ENCODE assay signal across 8 mouse cellular contexts in the genomic region with DNA sequence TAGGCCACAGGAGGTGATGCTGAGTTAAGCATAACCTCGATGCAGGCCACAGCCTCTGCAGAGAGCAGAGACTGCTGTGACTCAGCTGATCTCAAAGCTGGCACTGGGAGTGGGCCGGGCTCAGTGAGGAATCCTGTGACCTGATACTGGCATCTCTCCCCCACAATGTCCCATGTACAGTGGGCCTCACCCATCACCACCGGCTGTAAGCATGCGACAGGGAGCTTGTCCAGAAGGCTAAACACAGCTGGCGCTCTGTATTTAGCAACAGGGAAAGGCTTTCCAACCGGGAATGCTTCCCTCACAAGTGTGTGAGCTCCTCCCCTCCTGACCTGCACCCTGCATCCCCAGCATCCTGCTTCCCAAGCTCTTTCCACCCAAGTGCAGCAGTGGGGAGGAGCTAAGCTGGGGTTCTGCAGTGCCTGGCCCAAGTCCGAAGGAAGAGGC. TPM values are rescaled to one million over a fixed set of nuclear protein-coding genes. Genes with fewer than 3 reads are reported as not detected.
DNase-seq lines count a peak whose midpoint lies in the region; ATAC-seq lines count a peak whose summit lies in the region.

No protein-coding gene starts in this region.

- H3K9me3 ChIP-seq in hindbrain, embryonic 14.5 days (ENCODE audit: control insufficient read depth, low read length) = no peaks in the 10 kb centered on the region
- H3K9me3 ChIP-seq in hindbrain, embryonic 13.5 days = no peaks in the 10 kb centered on the region

- peaks cover 3% of the 10 kb centered on the region; the same call in 1 of the 2 replicates for H3K36me3 ChIP-seq in hindbrain, embryonic 14.5 days (replicated peaks; ENCODE audit: control insufficient read depth, insufficient read depth)
- H3K36me3 ChIP-seq in hindbrain, embryonic 13.5 days = peaks cover 8% of the 10 kb centered on the region

- H3K9ac ChIP-seq in hindbrain, embryonic 14.5 days = no peak overlapping the region
- no peak overlapping the region for H3K9ac ChIP-seq in hindbrain, embryonic 13.5 days

- peaks cover 7% of the 10 kb centered on the region; the same call in 1 of the 2 replicates for H3K4me1 ChIP-seq in hindbrain, embryonic 14.5 days (replicated peaks; ENCODE audit: control insufficient read depth, insufficient read depth, low read length)
- H3K4me1 ChIP-seq in hindbrain, embryonic 13.5 days (replicated peaks) = peaks cover 7% of the 10 kb centered on the region

- H3K27ac ChIP-seq in hindbrain, embryonic 14.5 days = 0 out of 2 replicates have a peak overlapping the region, but pooled peaks have one; percentile 17
- no peak overlapping the region for H3K27ac ChIP-seq in hindbrain, embryonic 13.5 days

- DNase-seq in hindbrain, embryonic 14.5 days (ENCODE audit: low spot score) = no peak
- DNase-seq in adipocyte (ENCODE audit: low spot score) = peak; percentile 21
- DNase-seq in heart, adult 11 months = peak; percentile 99
- DNase-seq in kidney, postnatal 4 days = peak; percentile 42 to 61
- DNase-seq in right cerebral cortex, postnatal 10 days (ENCODE audit: low spot score in 2 of 2) = peak; percentile 48 to 54
- DNase-seq in spleen, adult 18-20 months = no peak
- DNase-seq in T-cell, adult 2 months (ENCODE audit: low spot score) = no peak

- no peaks in the 10 kb centered on the region for H3K27me3 ChIP-seq in hindbrain, embryonic 14.5 days (ENCODE audit: control insufficient read depth, insufficient read depth, low read length)
- no peaks in the 10 kb centered on the region for H3K27me3 ChIP-seq in hindbrain, embryonic 13.5 days

- ATAC-seq in hindbrain, embryonic 14.5 days (ENCODE audit: low FRiP score) = no peak
- no peak; the same call in 1 of the 2 replicates for ATAC-seq in hindbrain, embryonic 13.5 days (ENCODE audit: low FRiP score)

- H3K4me2 ChIP-seq in hindbrain, embryonic 14.5 days (replicated peaks) = no peak overlapping the region
- H3K4me2 ChIP-seq in hindbrain, embryonic 13.5 days = no peak overlapping the region

- H3K4me3 ChIP-seq in hindbrain, embryonic 14.5 days (replicated peaks; ENCODE audit: low read length) = no peak overlapping the region
- no peak overlapping the region for H3K4me3 ChIP-seq in hindbrain, embryonic 13.5 days

- WGBS in hindbrain, embryonic 14.5 days = 54% methylated on average over 7 of the region's 7 CpGs
- 60% methylated on average over 7 of the region's 7 CpGs for WGBS in hindbrain, embryonic 13.5 days

RNA-seq across cellular contexts. Expression of a gene that starts 23.2 kb away (rescaled TPM):
- polyA plus RNA-seq in hindbrain, embryonic 14.5 days (2014; fragmentation: Nextera tagmentation; extraction: Ambion mirVana) = 112 and 118 TPM in 2 replicates
- polyA plus RNA-seq in hindbrain, embryonic 13.5 days (2015; fragmentation: Nextera tagmentation; extraction: Ambion mirVana) = 83.9 and 89.2 TPM in 2 replicates

RNA-seq across cellular contexts. Expression of a gene that starts 52.5 kb away (rescaled TPM):
- polyA plus RNA-seq in hindbrain, embryonic 14.5 days (2014; fragmentation: Nextera tagmentation; extraction: Ambion mirVana) = 25.9 and 28.1 TPM in 2 replicates
- 30.1 and 30.2 TPM in 2 replicates for polyA plus RNA-seq in hindbrain, embryonic 13.5 days (2015; fragmentation: Nextera tagmentation; extraction: Ambion mirVana)

Comparison
In these comparisons a context has a peak if more than half of its experiments do, and no peak if none do; other contexts are left out.
1. DNase-seq: peak in adipocyte (single experiment), heart, adult 11 months (single experiment), kidney, postnatal 4 days (2 of 2) and right cerebral cortex, postnatal 10 days (2 of 2); none in hindbrain, embryonic 14.5 days (single experiment), spleen, adult 18-20 months (0 of 2) and T-cell, adult 2 months (single experiment).